Mouse (Mus musculus): Measurements from ENCODE around the gene Tfpi. TPM values are rescaled to one million over a fixed set of nuclear protein-coding genes. Genes with fewer than 3 reads are reported as not detected.

The Tfpi gene
- polyA plus RNA-seq, 1 experiment from 2014 or later = 26.3 TPM

- no peak for DNase-seq (ENCODE audit: low read depth, low spot score)
- peak; percentile 52 for TF ChIP-seq CTCF (IDR thresholded peaks at IDR 0.05)
- CTCF ChIA-PET = interaction anchor here (0.6 to 2.4 kb wide), 14 partner anchors 11 to 211 kb away, joined by 3 to 35 read pairs (median 3); partner anchors contain the start of gene Tfpi
- H3K27me3 ChIP-seq = peaks cover 8% of the 10 kb centered on the region
- in situ Hi-C loops (cut with MboI; ENCODE audit: low pct_unique_long_range_greater_than_20kb) = loop anchor here (25.0 kb wide), 1 partner anchor 583 kb away; the partner anchor contains the start of genes P2rx3, Ssrp1 and Tnks1bp1
- ATAC-seq = no peak
- POLR2A ChIA-PET = interaction anchor here (0.5 kb wide), 1 partner anchor 197 kb away, joined by 4 read pairs; no protein-coding TSS in a partner anchor
Measured at GRCm38 (mm10) chr2:84454051-84454450, 22.5 kb downstream of the Tfpi start.

- in situ Hi-C loops (cut with MboI; ENCODE audit: low pct_unique_long_range_greater_than_20kb) = loop anchor here (10.0 kb wide), 1 partner anchor 811 kb away; no protein-coding TSS in a partner anchor
- TF ChIP-seq CTCF (IDR thresholded peaks at IDR 0.05) = no peak
- H3K27me3 ChIP-seq = peaks cover 60% of the 10 kb centered on the region
- ChIA-PET POLR2A (no interaction called here), CTCF (no interaction called here)
- ATAC-seq (no peak), DNase-seq (ENCODE audit: low read depth, low spot score) (no peak)
Measured at GRCm38 (mm10) chr2:84445499-84445898, 31.1 kb downstream of the Tfpi start.

GRCm38 (mm10) chr2:84441940-84442339 is 34.6 kb downstream of the Tfpi start:
- H3K27me3 ChIP-seq = peaks cover 71% of the 10 kb centered on the region
- POLR2A ChIA-PET = no interaction called here
- DNase-seq (ENCODE audit: low read depth, low spot score) (no peak), ATAC-seq (no peak)
- CTCF ChIA-PET = interaction anchor here (0.8 kb wide), 1 partner anchor 36 kb away, joined by 3 read pairs; no protein-coding TSS in a partner anchor
- in situ Hi-C loops (cut with MboI; ENCODE audit: low pct_unique_long_range_greater_than_20kb) = loop anchor here (10.0 kb wide), 1 partner anchor 807 kb away; no protein-coding TSS in a partner anchor
- no peak for TF ChIP-seq CTCF (IDR thresholded peaks at IDR 0.05)

GRCm38 (mm10) chr2:84429724-84430123 is 46.9 kb downstream of the Tfpi start:
- ChIA-PET CTCF (no interaction called here), POLR2A (no interaction called here)
- in situ Hi-C loops (cut with MboI; ENCODE audit: low pct_unique_long_range_greater_than_20kb) = loop anchor here (10.0 kb wide), 1 partner anchor 625 kb away; no protein-coding TSS in a partner anchor
- H3K27me3 ChIP-seq = peaks cover 76% of the 10 kb centered on the region
- TF ChIP-seq CTCF (IDR thresholded peaks at IDR 0.05) = peak; percentile 59
- ATAC-seq = no peak
- no peak for DNase-seq (ENCODE audit: low read depth, low spot score)

- no peak for ATAC-seq
- DNase-seq (ENCODE audit: low read depth, low spot score) = no peak
Measured at GRCm38 (mm10) chr2:84428836-84429235, 47.7 kb downstream of the Tfpi start.

GRCm38 (mm10) chr2:84426531-84426930 is 50.0 kb downstream of the Tfpi start:
- POLR2A ChIA-PET = no interaction called here
- CTCF ChIA-PET = no interaction called here
- no peak for ATAC-seq
- peaks cover 94% of the 10 kb centered on the region for H3K27me3 ChIP-seq
- no peak for TF ChIP-seq CTCF (IDR thresholded peaks at IDR 0.05)
- in situ Hi-C loops (cut with MboI; ENCODE audit: low pct_unique_long_range_greater_than_20kb) = loop anchor here (10.0 kb wide), 1 partner anchor 622 kb away; no protein-coding TSS in a partner anchor
- DNase-seq (ENCODE audit: low read depth, low spot score) = no peak

More at GRCm38 (mm10) chr2:84428836-84429235, 47.7 kb downstream of the Tfpi start:
- TF ChIP-seq CTCF (IDR thresholded peaks at IDR 0.05) = no peak
- ChIA-PET POLR2A (no interaction called here), CTCF (interaction anchor here (1.3 kb wide), 1 partner anchor 12 kb away, joined by 3 read pairs; no protein-coding TSS in a partner anchor)
- peaks cover 81% of the 10 kb centered on the region for H3K27me3 ChIP-seq
- in situ Hi-C loops (cut with MboI; ENCODE audit: low pct_unique_long_range_greater_than_20kb) = loop anchor here (10.0 kb wide), 1 partner anchor 624 kb away; no protein-coding TSS in a partner anchor

GRCm38 (mm10) chr2:84425138-84425537 is 51.4 kb downstream of the Tfpi start, which contains the start of gene Calcrl:
Gene Calcrl, minus strand, starts transcription at chr2:84425411.
- CTCF ChIA-PET = interaction anchor here (0.7 kb wide), 1 partner anchor 388 kb away, joined by 3 read pairs; no protein-coding TSS in a partner anchor
- peaks cover 89% of the 10 kb centered on the region for H3K27me3 ChIP-seq
- TF ChIP-seq CTCF (IDR thresholded peaks at IDR 0.05) = no peak
- POLR2A ChIA-PET = no interaction called here
- in situ Hi-C loops (cut with MboI; ENCODE audit: low pct_unique_long_range_greater_than_20kb) = loop anchor here (10.0 kb wide), 1 partner anchor 620 kb away; no protein-coding TSS in a partner anchor
- DNase-seq (ENCODE audit: low read depth, low spot score) (no peak), ATAC-seq (peak; percentile 21)

- DNase-seq (ENCODE audit: low read depth, low spot score) (no peak), ATAC-seq (no peak)
- H3K27me3 ChIP-seq = peaks cover 66% of the 10 kb centered on the region
- TF ChIP-seq CTCF (IDR thresholded peaks at IDR 0.05) = no peak
- POLR2A ChIA-PET = no interaction called here
- in situ Hi-C loops (cut with MboI; ENCODE audit: low pct_unique_long_range_greater_than_20kb) = no loop called here
- CTCF ChIA-PET = interaction anchor here (1.3 kb wide), 1 partner anchor 12 kb away, joined by 3 read pairs; no protein-coding TSS in a partner anchor
Measured at GRCm38 (mm10) chr2:84416501-84416900, 60.1 kb downstream of the Tfpi start.

GRCm38 (mm10) chr2:84409796-84410592 is 66.6 kb downstream of the Tfpi start:
- ChIA-PET CTCF (interaction anchor here (0.8 to 1.2 kb wide), 2 partner anchors 9 to 16 kb away, joined by 3 to 4 read pairs; no protein-coding TSS in a partner anchor), POLR2A (no interaction called here)
- no peak for DNase-seq (ENCODE audit: low read depth, low spot score)
- in situ Hi-C loops (cut with MboI; ENCODE audit: low pct_unique_long_range_greater_than_20kb) = no loop called here
- no peak for ATAC-seq
- peaks cover 54% of the 10 kb centered on the region for H3K27me3 ChIP-seq
- no peak for TF ChIP-seq CTCF (IDR thresholded peaks at IDR 0.05)

- no peak for DNase-seq (ENCODE audit: low read depth, low spot score)
- no peak for TF ChIP-seq CTCF (IDR thresholded peaks at IDR 0.05)
- H3K27me3 ChIP-seq = peaks cover 24% of the 10 kb centered on the region
- in situ Hi-C loops (cut with MboI; ENCODE audit: low pct_unique_long_range_greater_than_20kb) = no loop called here
- POLR2A ChIA-PET = no interaction called here
- CTCF ChIA-PET = no interaction called here
- no peak for ATAC-seq
Measured at GRCm38 (mm10) chr2:84404834-84405233, 71.7 kb downstream of the Tfpi start.

GRCm38 (mm10) chr2:84402713-84403112 is 73.9 kb downstream of the Tfpi start:
- in situ Hi-C loops (cut with MboI; ENCODE audit: low pct_unique_long_range_greater_than_20kb) = no loop called here
- ATAC-seq (no peak), DNase-seq (ENCODE audit: low read depth, low spot score) (no peak)
- H3K27me3 ChIP-seq = peaks cover 10% of the 10 kb centered on the region
- TF ChIP-seq CTCF (IDR thresholded peaks at IDR 0.05) = no peak
- CTCF ChIA-PET = no interaction called here
- POLR2A ChIA-PET = no interaction called here

Measured in Patski (cell line).